ENCODE assay signal across 8 mouse cellular contexts in genomic region chr9:21614864-21615616, GRCm38 (mm10). TPM values are rescaled to one million over a fixed set of nuclear protein-coding genes. Genes with fewer than 3 reads are reported as not detected.
DNase-seq lines count a peak whose midpoint lies in the region; ATAC-seq and TF ChIP-seq lines count a peak whose summit lies in the region.

No protein-coding gene starts in this region.

- in situ Hi-C loops in CH12.LX (cut with MboI; ENCODE audit: low pct_ligation_motif_present, low pct_unique_long_range_greater_than_20kb, low sequenced_read_pairs): no loop called here

- no peaks in the 10 kb centered on the region for H3K27me3 ChIP-seq in heart, embryonic 11.5 days (ENCODE audit: control insufficient read depth, insufficient read depth, low read length)
- no peaks in the 10 kb centered on the region for H3K27me3 ChIP-seq in CH12.LX (replicated peaks)
- H3K27me3 ChIP-seq in forebrain, embryonic 12.5 days: no peaks in the 10 kb centered on the region
- no peaks in the 10 kb centered on the region for H3K27me3 ChIP-seq in liver, embryonic 14.5 days (ENCODE audit: control insufficient read depth, insufficient read depth, low read length)

- dilution Hi-C loops in CH12.LX (cut with MboI; ENCODE audit: extremely low pct_ligation_motif_present, extremely low pct_unique_long_range_greater_than_20kb, low sequenced_read_pairs): no loop called here

- no peaks in the 10 kb centered on the region for H3K36me3 ChIP-seq in heart, embryonic 11.5 days (ENCODE audit: control insufficient read depth, insufficient read depth, low read length)
- H3K36me3 ChIP-seq in CH12.LX (replicated peaks in 1 of 2; ENCODE audit: control insufficient read depth in 1 of 2, insufficient read depth in 1 of 2, low read length in 1 of 2): peaks cover 0 to 12% of the 10 kb centered on the region in 2 experiments
- H3K36me3 ChIP-seq in forebrain, embryonic 12.5 days (replicated peaks): peaks cover 7% of the 10 kb centered on the region
- no peaks in the 10 kb centered on the region for H3K36me3 ChIP-seq in liver, embryonic 14.5 days (replicated peaks; ENCODE audit: control insufficient read depth, insufficient read depth, low read depth)

- no peak for ATAC-seq in heart, embryonic 11.5 days (replicated peaks; ENCODE audit: insufficient number of reproducible peaks, low FRiP score, low TSS enrichment)
- ATAC-seq in forebrain, embryonic 12.5 days (ENCODE audit: low FRiP score): no peak; the same call in 1 of the 2 replicates
- no peak for ATAC-seq in liver, embryonic 14.5 days (ENCODE audit: insufficient read depth)
- ATAC-seq in inflammation-experienced regulatory T-cells, adult 6 months: no peak

- peaks cover 8% of the 10 kb centered on the region; the same call in 1 of the 2 replicates for H3K4me1 ChIP-seq in heart, embryonic 11.5 days (ENCODE audit: control insufficient read depth, insufficient read depth, low read length)
- peaks cover 11 to 29% of the 10 kb centered on the region in 2 experiments for H3K4me1 ChIP-seq in CH12.LX (ENCODE audit: control insufficient read depth in 1 of 2, insufficient read depth in 2 of 2)
- H3K4me1 ChIP-seq in forebrain, embryonic 12.5 days: peaks cover 30% of the 10 kb centered on the region
- H3K4me1 ChIP-seq in liver, embryonic 14.5 days (replicated peaks; ENCODE audit: control insufficient read depth in 2 of 2, insufficient read depth in 2 of 2, low read length in 1 of 2): peaks cover 5 to 13% of the 10 kb centered on the region in 2 experiments; a peak in 3 of 4 replicates

- peak overlapping the region; percentile 97 for H3K27ac ChIP-seq in heart, embryonic 11.5 days (ENCODE audit: low read depth, low read length)
- peak overlapping the region; percentile 17; the same call in 1 of the 2 replicates for H3K27ac ChIP-seq in CH12.LX (ENCODE audit: insufficient read depth, low read depth)
- peak overlapping the region; percentile 98 for H3K27ac ChIP-seq in forebrain, embryonic 12.5 days
- peak overlapping the region; percentile 83 for H3K27ac ChIP-seq in liver, embryonic 14.5 days

- peaks cover 34% of the 10 kb centered on the region for H3K79me2 ChIP-seq in CH12.LX (replicated peaks; ENCODE audit: control insufficient read depth, extremely low read depth, insufficient read depth, poor library complexity, severe bottlenecking)

- peak overlapping the region; percentile 85 for H3K9ac ChIP-seq in heart, embryonic 11.5 days (ENCODE audit: low read depth, low read length)
- H3K9ac ChIP-seq in CH12.LX (ENCODE audit: insufficient read depth, low read depth): peak overlapping the region; percentile 54
- peak overlapping the region; percentile 78 for H3K9ac ChIP-seq in forebrain, embryonic 12.5 days
- H3K9ac ChIP-seq in liver, embryonic 14.5 days (replicated peaks): peak overlapping the region; percentile 73

- peak overlapping the region; percentile 86 for H3K4me2 ChIP-seq in heart, embryonic 11.5 days
- peak overlapping the region; percentile 81 for H3K4me2 ChIP-seq in CH12.LX (ENCODE audit: insufficient read depth, low read depth, poor library complexity, severe bottlenecking)
- H3K4me2 ChIP-seq in forebrain, embryonic 12.5 days: peak overlapping the region; percentile 59
- H3K4me2 ChIP-seq in liver, embryonic 14.5 days (ENCODE audit: low read depth): peak overlapping the region; percentile 90

- no peak for TF ChIP-seq RAD21 in CH12.LX (IDR thresholded peaks at IDR 0.05; ENCODE audit: low read depth, low read length)

- TF ChIP-seq CTCF in CH12.LX (conservative IDR thresholded peaks at IDR 0.05 in 1 of 2, IDR thresholded peaks at IDR 0.05 in 1 of 2; ENCODE audit: low read depth in 2 of 2, low read length in 2 of 2): no peak
- no peak for TF ChIP-seq CTCF in liver, embryonic 14.5 days (IDR thresholded peaks at IDR 0.05; ENCODE audit: low read depth)

- H3K4me3 ChIP-seq in heart, embryonic 11.5 days (ENCODE audit: low read depth, low read length): peak overlapping the region; percentile 72
- H3K4me3 ChIP-seq in CH12.LX (replicated peaks in 1 of 3; ENCODE audit: low read depth in 2 of 3, low read length in 2 of 3, poor library complexity in 1 of 3): peak overlapping the region; percentile 61 to 86 (median 73)
- peak overlapping the region; percentile 73 for H3K4me3 ChIP-seq in forebrain, embryonic 12.5 days (replicated peaks)
- peak overlapping the region; percentile 93 for H3K4me3 ChIP-seq in liver, embryonic 14.5 days (ENCODE audit: insufficient read depth in 1 of 2, low read depth in 2 of 2, low read length in 2 of 2)

- DNase-seq in heart, adult 11 months: no peak
- no peak for DNase-seq in CH12.LX (ENCODE audit: extremely low read depth)
- DNase-seq in liver, embryonic 14.5 days (ENCODE audit: low read depth in 3 of 3, low spot score in 3 of 3): no peak
- DNase-seq in cerebellum, adult 11-12 months: no peak
- no peak for DNase-seq in urinary bladder, postnatal 4 days (ENCODE audit: low spot score in 2 of 2)

- no peaks in the 10 kb centered on the region for H3K9me3 ChIP-seq in heart, embryonic 11.5 days (replicated peaks; ENCODE audit: control insufficient read depth, low read length)
- H3K9me3 ChIP-seq in CH12.LX (replicated peaks; ENCODE audit: low read length): no peaks in the 10 kb centered on the region
- no peaks in the 10 kb centered on the region for H3K9me3 ChIP-seq in forebrain, embryonic 12.5 days
- H3K9me3 ChIP-seq in liver, embryonic 14.5 days (ENCODE audit: control insufficient read depth, low read length): no peaks in the 10 kb centered on the region

- 75% methylated on average over 15 of the region's 15 CpGs for WGBS in heart, embryonic 11.5 days (ENCODE audit: insufficient replicate concordance)
- 81% methylated on average over 15 of the region's 15 CpGs for WGBS in forebrain, embryonic 12.5 days
- 55% methylated on average over 15 of the region's 15 CpGs for WGBS in liver, embryonic 14.5 days (ENCODE audit: insufficient replicate concordance)

- no peak for TF ChIP-seq POLR2A in CH12.LX (IDR thresholded peaks at IDR 0.05; ENCODE audit: low read depth, low read length)

- TF ChIP-seq EP300 in CH12.LX (IDR thresholded peaks at IDR 0.05; ENCODE audit: low read length): no peak
- TF ChIP-seq EP300 in liver, embryonic 14.5 days (IDR thresholded peaks at IDR 0.05; ENCODE audit: low read depth): no peak

TF ChIP-seq in CH12.LX, 34 proteins besides CTCF, POLR2A, EP300 and RAD21:
- peak; percentile 10; the same call in 1 of the 2 replicates for TF ChIP-seq MAX (IDR thresholded peaks at IDR 0.05; ENCODE audit: low read length)
- peak; percentile 66; the same call in 1 of the 2 replicates for TF ChIP-seq CHD1 (IDR thresholded peaks at IDR 0.05; ENCODE audit: low read depth, low read length)
- no peak for TF ChIP-seq MAZ (IDR thresholded peaks at IDR 0.05; ENCODE audit: low read depth, low read length)

RNA-seq across cellular contexts. Expression of gene Smarca4, which starts 0.9 kb away (rescaled TPM):
- 77.4 and 78.7 TPM in 2 replicates for polyA plus RNA-seq in heart, embryonic 11.5 days (2014; fragmentation: Nextera tagmentation; extraction: Ambion mirVana)
- total RNA-seq in CH12.LX (2012; rRNA removed) (74.3 and 78.9 TPM in 2 replicates), CH12.LX (2014; rRNA removed) (30.7 and 33.8 TPM in 2 replicates)
- polyA plus RNA-seq in CH12.LX (2012; ENCODE audit: insufficient read length, low read depth): 76.1 and 86.2 TPM in 2 replicates
- polyA plus RNA-seq in forebrain, embryonic 12.5 days (2016; fragmentation: Nextera tagmentation; extraction: Ambion mirVana): 184 and 203 TPM in 2 replicates
- polyA plus RNA-seq in liver, embryonic 14.5 days (2012; rRNA removed): 17.0 and 20.6 TPM in 2 replicates
- 17.7 and 22.6 TPM in 2 replicates for polyA plus RNA-seq in liver, embryonic 14.5 days (2014; fragmentation: Nextera tagmentation; extraction: Ambion mirVana)
- polyA plus RNA-seq in inflammation-experienced regulatory T-cells, adult 6 months (2017; shearing (Covaris generic)): 10 to 100 TPM; 24.2 to 32.7 (median 26.9) TPM

RNA-seq across cellular contexts. Expression of gene Yipf2, which starts 22.4 kb away (rescaled TPM):
- polyA plus RNA-seq in heart, embryonic 11.5 days (2014; fragmentation: Nextera tagmentation; extraction: Ambion mirVana): 10.9 and 11.8 TPM in 2 replicates
- 13.6 and 17.5 TPM in 2 replicates for total RNA-seq in CH12.LX (2012; rRNA removed)
- 13.1 and 16.6 TPM in 2 replicates for total RNA-seq in CH12.LX (2014; rRNA removed)
- 17.0 and 21.2 TPM in 2 replicates for polyA plus RNA-seq in CH12.LX (2012; ENCODE audit: insufficient read length, low read depth)
- 17.3 TPM in 2 replicates for polyA plus RNA-seq in forebrain, embryonic 12.5 days (2016; fragmentation: Nextera tagmentation; extraction: Ambion mirVana)
- polyA plus RNA-seq in liver, embryonic 14.5 days (2012; rRNA removed): 6.1 and 6.6 TPM in 2 replicates
- 7.7 and 9.0 TPM in 2 replicates for polyA plus RNA-seq in liver, embryonic 14.5 days (2014; fragmentation: Nextera tagmentation; extraction: Ambion mirVana)
- 10 to 100 TPM; 12.4 to 26.5 (median 18.1) TPM for polyA plus RNA-seq in inflammation-experienced regulatory T-cells, adult 6 months (2017; shearing (Covaris generic))

RNA-seq across cellular contexts. Expression of gene Timm29, which starts 22.5 kb away (rescaled TPM):
- polyA plus RNA-seq in heart, embryonic 11.5 days (2014; fragmentation: Nextera tagmentation; extraction: Ambion mirVana): 29.5 and 34.0 TPM in 2 replicates
- total RNA-seq in CH12.LX (2012; rRNA removed) (12.0 and 16.0 TPM in 2 replicates), CH12.LX (2014; rRNA removed) (19.1 and 19.5 TPM in 2 replicates)
- polyA plus RNA-seq in CH12.LX (2012; ENCODE audit: insufficient read length, low read depth): 29.6 and 34.6 TPM in 2 replicates
- 54.5 and 55.9 TPM in 2 replicates for polyA plus RNA-seq in forebrain, embryonic 12.5 days (2016; fragmentation: Nextera tagmentation; extraction: Ambion mirVana)
- polyA plus RNA-seq in liver, embryonic 14.5 days (2012; rRNA removed): 14.6 and 15.3 TPM in 2 replicates
- polyA plus RNA-seq in liver, embryonic 14.5 days (2014; fragmentation: Nextera tagmentation; extraction: Ambion mirVana): 17.0 and 21.9 TPM in 2 replicates
- 1 to 10 TPM; 3.0 to 5.6 (median 3.4) TPM for polyA plus RNA-seq in inflammation-experienced regulatory T-cells, adult 6 months (2017; shearing (Covaris generic))

Comparison
In these comparisons a context has a peak if more than half of its experiments do, and no peak if none do; other contexts are left out.
1. H3K27ac ChIP-seq: peak in every context shown above with its lines; median percentile 98 in forebrain, embryonic 12.5 days; 97 in heart, embryonic 11.5 days; 83 in liver, embryonic 14.5 days; 17 in CH12.LX.